Mouse (Mus musculus) G1E (cell line): ENCODE data around the gene Upf2.

ENCODE experiments used
- CTCF ChIP-seq: IDR thresholded peaks from 2 replicates; pipeline ENCODE4 v1.5.1; 2012; ENCODE audit warnings: low read depth, low read length, inconsistent platforms, mixed read lengths
- GATA2 ChIP-seq: IDR thresholded peaks from 2 replicates; pipeline ENCODE4 v1.6.1; 2012; ENCODE audit warnings: low read depth, low read length, inconsistent platforms, borderline replicate concordance
- TAL1 ChIP-seq: conservative IDR thresholded peaks from 2 replicates; pipeline ENCODE4 v1.6.1; 2012; ENCODE audit warnings: low read depth, low read length, inconsistent platforms, mixed read lengths

- TF ChIP-seq CTCF (no peak), GATA2 (no peak), TAL1 (no peak)
Observed at GRCm38 (mm10) chr2:6060071-6060804, 109.0 kb downstream of the Upf2 start.
